Mouse (Mus musculus) adrenal gland, postnatal 4 days (tissue): ENCODE measurements at regions not wholly inside any gene's neighbourhood (a gene's known extent, or its start where the extent isn't known, plus 50 kb on each side); places are given as distances from the start of the nearest gene placed in this dataset.

ENCODE experiments used
- DNase-seq, 2 experiments: peaks; one replicate each; pipeline ENCODE4 v3.0.0; 2021 to 2022; ENCODE audit warnings: low spot score in 2 of 2, mixed read lengths in 2 of 2

- DNase-seq, result no peak
These were observed 245.7 kb downstream of the Flrt2 start for GRCm38 (mm10) chr12:95937705-95938104.

GRCm38 (mm10) chr12:95940465-95941012 lies 248.5 kb downstream of the Flrt2 start:
- no peak for DNase-seq

- no peak for DNase-seq
These were observed 267.9 kb downstream of the Flrt2 start for GRCm38 (mm10) chr12:95959786-95960504.

- DNase-seq, result no peak
These were observed 268.5 kb downstream of the Flrt2 start for GRCm38 (mm10) chr12:95960505-95960871.

- DNase-seq, result no peak
These were observed 270.8 kb downstream of the Flrt2 start for GRCm38 (mm10) chr12:95962817-95963216.

- no peak for DNase-seq
These were observed 296.8 kb downstream of the Flrt2 start for GRCm38 (mm10) chr12:95988669-95989288.

- DNase-seq, result no peak
These were observed 302.9 kb downstream of the Flrt2 start for GRCm38 (mm10) chr12:95994963-95995362.

GRCm38 (mm10) chr12:96030180-96030579 lies 338.2 kb downstream of the Flrt2 start:
- no peak for DNase-seq

GRCm38 (mm10) chr12:96075365-96075764 lies 383.3 kb downstream of the Flrt2 start:
- DNase-seq, result no peak

- no peak for DNase-seq
These were observed 399.0 kb downstream of the Flrt2 start for GRCm38 (mm10) chr12:96090995-96091394.

GRCm38 (mm10) chr12:96106254-96106653 lies 414.2 kb downstream of the Flrt2 start:
- no peak for DNase-seq

GRCm38 (mm10) chr12:96114727-96115379 lies 422.8 kb downstream of the Flrt2 start:
- DNase-seq, result no peak

- no peak for DNase-seq
These were observed 425.5 kb downstream of the Flrt2 start for GRCm38 (mm10) chr12:96117553-96117952.

GRCm38 (mm10) chr12:96124156-96124931 lies 432.3 kb downstream of the Flrt2 start:
- no peak for DNase-seq

- DNase-seq, result no peak
These were observed 437.9 kb downstream of the Flrt2 start for GRCm38 (mm10) chr12:96129870-96130454.

GRCm38 (mm10) chr12:96130796-96131512 lies 438.9 kb downstream of the Flrt2 start:
- no peak for DNase-seq

GRCm38 (mm10) chr12:96134136-96134535 lies 442.1 kb downstream of the Flrt2 start:
- DNase-seq, result no peak

- DNase-seq, result no peak
These were observed 449.7 kb downstream of the Flrt2 start for GRCm38 (mm10) chr12:96141748-96142147.

GRCm38 (mm10) chr12:96154095-96154494 lies 462.1 kb downstream of the Flrt2 start:
- DNase-seq, result no peak

- DNase-seq, result no peak
These were observed 475.5 kb downstream of the Flrt2 start for GRCm38 (mm10) chr12:96167551-96167950.
